Mouse (Mus musculus) MEL (cell line): ENCODE data around the gene Alad. TPM values are rescaled to one million over a fixed set of nuclear protein-coding genes. Genes with fewer than 3 reads are reported as not detected.

ENCODE experiments used
- DNase-seq: peaks from one replicate; pipeline ENCODE4 v3.0.0; 2011; ENCODE audit warnings: low read depth, low spot score
- H3K27ac ChIP-seq: 2 replicates; pipeline ENCODE4 v1.5.1; 2012; ENCODE audit warnings: low read depth, mild to moderate bottlenecking, control low read depth, low read length, moderate library complexity; ENCODE audit not compliant: control insufficient read depth
- H3K27me3 ChIP-seq, 2 experiments: fragments of 150-350 bp in 1 of 2; sonication (generic) in 1 of 2; 2 replicates each; pipeline ENCODE4 v1.6.1; 2012; ENCODE audit warnings: low read length in 2 of 2, mild to moderate bottlenecking in 2 of 2, improper control_type of control experiment in 1 of 2, moderate library complexity in 1 of 2; ENCODE audit not compliant: insufficient read depth in 2 of 2, control insufficient read depth in 1 of 2
- H3K36me3 ChIP-seq, 2 experiments: 2 replicates each; pipeline ENCODE4 v1.6.1; 2012 to 2014; ENCODE audit warnings: low read length in 2 of 2, improper control_type of control experiment in 1 of 2, inconsistent platforms in 1 of 2, mild to moderate bottlenecking in 1 of 2; ENCODE audit not compliant: insufficient read depth in 2 of 2, control insufficient read depth in 1 of 2
- H3K4me1 ChIP-seq, 2 experiments: fragments of 150-350 bp in 1 of 2; sonication (generic) in 1 of 2; 2 replicates each; pipeline ENCODE4 v1.6.1; 2012; ENCODE audit warnings: low read length in 2 of 2, improper control_type of control experiment in 1 of 2, mild to moderate bottlenecking in 1 of 2; ENCODE audit not compliant: insufficient read depth in 2 of 2, control insufficient read depth in 1 of 2
- H3K4me3 ChIP-seq, 2 experiments: fragments of 150-350 bp in 1 of 2; sonication (generic) in 1 of 2; 2 replicates each; pipeline ENCODE4 v1.5.1; 2012; ENCODE audit warnings: low read depth in 2 of 2, low read length in 2 of 2, mild to moderate bottlenecking in 2 of 2, moderate library complexity in 2 of 2, control low read depth in 1 of 2, improper control_type of control experiment in 1 of 2; ENCODE audit not compliant: control insufficient read depth in 1 of 2, insufficient read depth in 1 of 2
- H3K79me2 ChIP-seq: 2 replicates; pipeline ENCODE4 v1.6.1; 2012; ENCODE audit warnings: mild to moderate bottlenecking, low read length, moderate library complexity; ENCODE audit not compliant: control insufficient read depth, poor library complexity, insufficient read depth
- H3K9ac ChIP-seq: 2 replicates; pipeline ENCODE4 v1.6.1; 2012; ENCODE audit warnings: low read depth, mild to moderate bottlenecking, control low read depth, low read length, moderate library complexity; ENCODE audit not compliant: control insufficient read depth, poor library complexity, severe bottlenecking
- H3K9me3 ChIP-seq: fragments of 150-350 bp; sonication (generic); replicated peaks from 2 replicates; pipeline ENCODE4 v1.6.1; 2012; ENCODE audit warnings: mild to moderate bottlenecking, low read length, improper control_type of control experiment, moderate library complexity; ENCODE audit not compliant: insufficient read depth
- BHLHE40 ChIP-seq: IDR thresholded peaks from 2 replicates; pipeline ENCODE4 v1.6.1; 2012; ENCODE audit warnings: low read depth, mild to moderate bottlenecking, inconsistent platforms, low read length, improper control_type of control experiment, borderline replicate concordance
- CHD1 ChIP-seq: IDR thresholded peaks from 2 replicates; pipeline ENCODE4 v1.6.1; 2012; ENCODE audit warnings: low read depth, mild to moderate bottlenecking, inconsistent platforms, low read length, improper control_type of control experiment
- CTCF ChIP-seq, 3 experiments: IDR thresholded peaks in 2 of 3; conservative IDR thresholded peaks in 1 of 3; 2 replicates each; pipeline ENCODE4 v1.5.1; 2011 to 2012; ENCODE audit warnings: low read length in 3 of 3, low read depth in 2 of 3, mild to moderate bottlenecking in 2 of 3, improper control_type of control experiment in 1 of 3, inconsistent platforms in 1 of 3, mixed read lengths in 1 of 3, moderate library complexity in 1 of 3; ENCODE audit not compliant: control insufficient read depth in 1 of 3, insufficient read depth in 1 of 3, poor library complexity in 1 of 3, severe bottlenecking in 1 of 3
- GABPA ChIP-seq: IDR thresholded peaks from 2 replicates; pipeline ENCODE4 v1.6.1; 2012; ENCODE audit warnings: low read depth, mild to moderate bottlenecking, inconsistent platforms, low read length, improper control_type of control experiment, moderate library complexity
- MAFK ChIP-seq: IDR thresholded peaks from 2 replicates; pipeline ENCODE4 v1.6.1; 2011; ENCODE audit warnings: low read depth, mild to moderate bottlenecking, low read length, improper control_type of control experiment, borderline replicate concordance
- MAZ ChIP-seq: IDR thresholded peaks from 2 replicates; pipeline ENCODE4 v1.6.1; 2012; ENCODE audit warnings: low read depth, mild to moderate bottlenecking, inconsistent platforms, low read length, improper control_type of control experiment
- NELFE ChIP-seq: IDR thresholded peaks from 2 replicates; pipeline ENCODE4 v1.6.1; 2011; ENCODE audit warnings: low read depth, low read length, improper control_type of control experiment
- POLR2AphosphoS2 ChIP-seq: IDR thresholded peaks from 2 replicates; pipeline ENCODE4 v1.6.1; 2011; ENCODE audit warnings: low read length, improper control_type of control experiment
- POLR2AphosphoS5 ChIP-seq: IDR thresholded peaks from 2 replicates; pipeline ENCODE4 v1.6.1; 2012; ENCODE audit warnings: low read depth, borderline replicate concordance, mild to moderate bottlenecking, inconsistent platforms, low read length, moderate library complexity, mixed read lengths
- RAD21 ChIP-seq: IDR thresholded peaks from 2 replicates; pipeline ENCODE4 v1.6.1; 2011; ENCODE audit warnings: mild to moderate bottlenecking, low read depth, low read length, improper control_type of control experiment
- TAL1 ChIP-seq: IDR thresholded peaks from 2 replicates; pipeline ENCODE4 v1.6.1; 2012; ENCODE audit warnings: mild to moderate bottlenecking, inconsistent platforms, low read length, moderate library complexity, mixed read lengths
- TCF12 ChIP-seq: IDR thresholded peaks from 2 replicates; pipeline ENCODE4 v1.6.1; 2014; ENCODE audit warnings: low read depth, mild to moderate bottlenecking, inconsistent platforms, low read length, improper control_type of control experiment, moderate library complexity
- USF1 ChIP-seq: IDR thresholded peaks from 2 replicates; pipeline ENCODE4 v1.6.1; 2014; ENCODE audit warnings: low read depth, mild to moderate bottlenecking, inconsistent platforms, low read length, improper control_type of control experiment, moderate library complexity
- ZC3H11A ChIP-seq: IDR thresholded peaks from 2 replicates; pipeline ENCODE4 v1.6.1; 2012; ENCODE audit warnings: low read depth, mild to moderate bottlenecking, inconsistent platforms, low read length, improper control_type of control experiment
- polyA plus RNA-seq, 2 experiments: library from polyadenylated mRNA; stranded (reverse) in 1 of 2; unstranded in 1 of 2; fragments of >175 nt in 1 of 2; fragments of >200 nt in 1 of 2; gene quantifications; 2 replicates each; pipeline versions ENCODE4 v1.2.1 to v1.2.4; 2012; ENCODE audit warnings: low replicate concordance in 2 of 2, low read depth in 1 of 2; ENCODE audit not compliant: insufficient read length in 2 of 2, insufficient read depth in 1 of 2, missing spikeins in 1 of 2
- total RNA-seq: library from RNA; depleted of rRNA; stranded (reverse); fragments of 300-350 nt; gene quantifications from 2 replicates; pipeline ENCODE4 v1.2.3, GENCODE M21; 2012

Alad gene
- total and polyA plus RNA-seq, 3 experiments = 213 to 386 TPM; not detected in 1

GRCm38 (mm10) chr4:62513998-62514506 is 5.7 kb downstream of the Alad start:
- Histone ChIP-seq H3K36me3 (peaks cover 5 to 40% of the 10 kb centered on the region in 2 experiments; a peak in 3 of 4 replicates), H3K9ac (no peak overlapping the region), H3K4me1 (peaks cover 39 to 42% of the 10 kb centered on the region in 2 experiments), H3K27ac (no peak overlapping the region), H3K79me2 (peaks cover 20% of the 10 kb centered on the region), H3K27me3 (no peaks in the 10 kb centered on the region), H3K4me3 (no peak overlapping the region), H3K9me3 (no peaks in the 10 kb centered on the region)
- no peak for TF ChIP-seq POLR2AphosphoS2
- peak; percentile 20 for DNase-seq

GRCm38 (mm10) chr4:62509946-62510345 is 9.8 kb downstream of the Alad start:
- Histone ChIP-seq H3K9me3 (no peaks in the 10 kb centered on the region), H3K36me3 (peaks cover 0 to 11% of the 10 kb centered on the region in 2 experiments; a peak in 3 of 4 replicates), H3K4me3 (no peak overlapping the region), H3K79me2 (no peaks in the 10 kb centered on the region)
- DNase-seq = peak; percentile 5
- TF ChIP-seq CHD1 = no peak
- no peak for TF ChIP-seq GABPA
- TF ChIP-seq, all 39 proteins: peak for 0
- Histone ChIP-seq H3K9ac (no peak overlapping the region), H3K27me3 (no peaks in the 10 kb centered on the region), H3K27ac (no peak overlapping the region), H3K4me1 (peaks cover under 1 to 1% of the 10 kb centered on the region in 2 experiments; a peak in 3 of 4 replicates)

DNA sequence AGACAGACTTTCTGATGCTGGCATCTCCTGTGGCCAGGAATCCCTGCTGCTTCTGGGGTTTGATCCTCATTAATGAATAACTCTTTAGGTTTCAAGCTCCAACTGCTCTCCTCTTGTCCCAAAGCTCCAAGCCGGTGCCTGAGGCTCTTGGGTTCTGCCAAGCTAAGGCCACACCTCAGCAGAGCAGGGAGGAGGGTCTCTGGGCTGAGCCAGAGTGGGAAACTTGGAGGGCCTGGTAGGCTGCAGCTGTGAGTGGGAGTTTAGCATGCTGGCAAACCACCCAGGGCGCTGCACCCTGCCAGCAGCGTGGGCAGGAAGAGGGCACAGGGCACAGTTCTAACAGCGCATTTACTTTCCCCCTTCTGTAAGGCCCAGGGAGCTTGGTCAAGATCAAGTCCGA is 10.9 kb downstream of the Alad start:
- peak; percentile 7 for DNase-seq
- TF ChIP-seq MAFK = no peak
- TF ChIP-seq BHLHE40 = no peak
- no peak for TF ChIP-seq RAD21
- no peak for TF ChIP-seq TAL1
- TF ChIP-seq ZC3H11A = no peak
- TF ChIP-seq POLR2AphosphoS5 = no peak
- TF ChIP-seq MAZ = no peak
- TF ChIP-seq TCF12 = no peak
- TF ChIP-seq USF1 = no peak
- no peak for TF ChIP-seq NELFE
- no peak for TF ChIP-seq CTCF (IDR thresholded peaks at IDR 0.05 in 2 of 3, conservative IDR thresholded peaks at IDR 0.05 in 1 of 3; ENCODE audit: control insufficient read depth in 1 of 3, insufficient read depth in 1 of 3, low read depth in 2 of 3, low read length in 3 of 3, poor library complexity in 1 of 3, severe bottlenecking in 1 of 3)
- TF ChIP-seq, all 39 proteins: peak for 0
- H3K9ac ChIP-seq = no peak overlapping the region
- no peaks in the 10 kb centered on the region for H3K9me3 ChIP-seq
- H3K4me3 ChIP-seq = no peak overlapping the region
- H3K36me3 ChIP-seq = peaks cover 0 to 11% of the 10 kb centered on the region in 2 experiments; a peak in 2 of 4 replicates
- H3K27me3 ChIP-seq = no peaks in the 10 kb centered on the region
- no peak overlapping the region for H3K27ac ChIP-seq
- H3K4me1 ChIP-seq = no peaks in the 10 kb centered on the region
- H3K79me2 ChIP-seq = no peaks in the 10 kb centered on the region
